19 mouse cellular contexts compared by ENCODE assay signal in genomic region chr14:105718676-105719441, GRCm38 (mm10).
A peak's percentile ranks its signal among the peaks of the same experiment; 100 is the strongest.
DNase-seq lines count a peak whose midpoint lies in the region; ATAC-seq lines count a peak whose summit lies in the region.
"Had no signal": no experiment of that assay in that cellular context is flagged by ENCODE, and none has a peak within 500 bp of the region (broad histone marks: within the 10 kb centered on the region; RNA-seq: fewer than 3 reads in every experiment).

No protein-coding gene starts in this region.

- no peaks in the 10 kb centered on the region for H3K36me3 ChIP-seq in midbrain, embryonic 11.5 days (ENCODE audit: control insufficient read depth, insufficient read depth, low read length)
- no peaks in the 10 kb centered on the region for H3K36me3 ChIP-seq in midbrain, embryonic 14.5 days (ENCODE audit: control insufficient read depth, insufficient read depth, low read length)
- H3K36me3 ChIP-seq: embryonic facial prominence, embryonic 13.5 days; limb, embryonic 10.5 days; liver, embryonic 15.5 days; neural tube, embryonic 13.5 days had no signal

- H3K9ac ChIP-seq in midbrain, embryonic 11.5 days (ENCODE audit: low read length) = no peak overlapping the region
- no peak overlapping the region for H3K9ac ChIP-seq in midbrain, embryonic 14.5 days (replicated peaks; ENCODE audit: low read length)
- H3K9ac ChIP-seq: embryonic facial prominence, embryonic 13.5 days; liver, embryonic 15.5 days; neural tube, embryonic 13.5 days had no signal

- no peaks in the 10 kb centered on the region; the same call in 1 of the 2 replicates for H3K9me3 ChIP-seq in midbrain, embryonic 11.5 days (ENCODE audit: control insufficient read depth, low read length)
- H3K9me3 ChIP-seq in midbrain, embryonic 14.5 days (ENCODE audit: control insufficient read depth, low read length) = no peaks in the 10 kb centered on the region
- H3K9me3 ChIP-seq: limb, embryonic 10.5 days; liver, embryonic 15.5 days had no signal

- H3K27ac ChIP-seq in midbrain, embryonic 11.5 days (ENCODE audit: low read depth, low read length) = no peak overlapping the region
- no peak overlapping the region for H3K27ac ChIP-seq in midbrain, embryonic 14.5 days (replicated peaks; ENCODE audit: low read depth, low read length)
- H3K27ac ChIP-seq: embryonic facial prominence, embryonic 13.5 days; limb, embryonic 10.5 days; liver, embryonic 15.5 days; neural tube, embryonic 13.5 days; stomach, postnatal 0 days had no signal

- H3K4me2 ChIP-seq in midbrain, embryonic 11.5 days = no peak overlapping the region
- H3K4me2 ChIP-seq in midbrain, embryonic 14.5 days (ENCODE audit: low read length) = no peak overlapping the region
- H3K4me2 ChIP-seq: embryonic facial prominence, embryonic 13.5 days; liver, embryonic 15.5 days; neural tube, embryonic 13.5 days had no signal

- ATAC-seq in midbrain, embryonic 11.5 days (ENCODE audit: low FRiP score) = no peak
- no peak for ATAC-seq in midbrain, embryonic 14.5 days (ENCODE audit: low FRiP score, low TSS enrichment)
- ATAC-seq: hindbrain, embryonic 16.5 days had no signal

- H3K4me3 ChIP-seq in midbrain, embryonic 11.5 days (ENCODE audit: low read depth, low read length) = no peak overlapping the region
- H3K4me3 ChIP-seq in midbrain, embryonic 14.5 days (replicated peaks; ENCODE audit: low read depth, low read length) = no peak overlapping the region
- H3K4me3 ChIP-seq: embryonic facial prominence, embryonic 13.5 days; limb, embryonic 10.5 days; liver, embryonic 15.5 days; neural tube, embryonic 13.5 days had no signal

- H3K4me1 ChIP-seq in midbrain, embryonic 11.5 days (ENCODE audit: control insufficient read depth, insufficient read depth, low read length) = no peaks in the 10 kb centered on the region
- no peaks in the 10 kb centered on the region for H3K4me1 ChIP-seq in midbrain, embryonic 14.5 days (ENCODE audit: control insufficient read depth, insufficient read depth, low read length)
- H3K4me1 ChIP-seq: liver, embryonic 15.5 days; neural tube, embryonic 13.5 days had no signal

- no peaks in the 10 kb centered on the region for H3K27me3 ChIP-seq in midbrain, embryonic 11.5 days (ENCODE audit: control insufficient read depth, insufficient read depth, low read length)
- H3K27me3 ChIP-seq in midbrain, embryonic 14.5 days (ENCODE audit: control insufficient read depth, insufficient read depth, low read length) = no peaks in the 10 kb centered on the region
- H3K27me3 ChIP-seq: embryonic facial prominence, embryonic 13.5 days; liver, embryonic 15.5 days; neural tube, embryonic 13.5 days had no signal

- peak; percentile 39 for DNase-seq in cerebellum, adult 11-12 months
- no peak for DNase-seq in cerebellum, postnatal 4 days (ENCODE audit: low spot score in 2 of 2)
- DNase-seq in gastrocnemius, postnatal 25 days = peak; percentile 6
- DNase-seq in gastrocnemius, postnatal 10 days = no peak
- peak; percentile 66 for DNase-seq in midbrain, embryonic 11.5 days (ENCODE audit: low spot score, missing footprints)
- DNase-seq in midbrain, embryonic 14.5 days = no peak
- DNase-seq in telencephalon, adult 2 months (ENCODE audit: low read depth, low spot score) = peak; percentile 87
- no peak for DNase-seq in urinary bladder, postnatal 4 days (ENCODE audit: low spot score in 2 of 2)
- DNase-seq: adrenal gland, adult 8-10 months; heart, postnatal 10 days; kidney, adult 2 months; kidney, postnatal 4 days; thymus, postnatal 4 days had no signal

- WGBS in midbrain, embryonic 11.5 days = 84% methylated on average over 6 of the region's 6 CpGs
- 83% methylated on average over 6 of the region's 6 CpGs for WGBS in midbrain, embryonic 14.5 days

Comparison
In these comparisons a context has a peak if more than half of its experiments do, and no peak if none do; other contexts are left out.
1. DNase-seq: peak in cerebellum, adult 11-12 months (single experiment), gastrocnemius, postnatal 25 days (single experiment), midbrain, embryonic 11.5 days (single experiment) and telencephalon, adult 2 months (single experiment); none in cerebellum, postnatal 4 days (0 of 2), gastrocnemius, postnatal 10 days (single experiment), midbrain, embryonic 14.5 days (single experiment) and urinary bladder, postnatal 4 days (0 of 2).